Mouse (Mus musculus) midbrain, embryonic 11.5 days (tissue): ENCODE measurements around the gene Ckap5. TPM values are rescaled to one million over a fixed set of nuclear protein-coding genes. Genes with fewer than 3 reads are reported as not detected.

ENCODE experiments used
- ATAC-seq: fragments of 200-750 bp; cut with Nextera tagmentation; 2 replicates; pipeline ENCODE4 v1.8.0; 2017; ENCODE audit warnings: moderate TSS enrichment, moderate library complexity; ENCODE audit not compliant: low FRiP score
- DNase-seq: peaks from one replicate; pipeline ENCODE4 v3.0.0; 2015; ENCODE audit warnings: low spot score; ENCODE audit errors: missing footprints
- H3K27ac ChIP-seq: fragments of 300-500 bp; sonication (generic); 2 replicates; pipeline ENCODE4 v1.5.1; 2014; ENCODE audit warnings: low read depth, low read length
- H3K27me3 ChIP-seq: fragments of 300-500 bp; sonication (generic); 2 replicates; pipeline ENCODE4 v1.6.1; 2014; ENCODE audit warnings: mild to moderate bottlenecking, low read length, moderate library complexity, mixed read lengths; ENCODE audit not compliant: control insufficient read depth, insufficient read depth
- H3K36me3 ChIP-seq: fragments of 300-500 bp; sonication (generic); 2 replicates; pipeline ENCODE4 v1.6.1; 2014; ENCODE audit warnings: mild to moderate bottlenecking, low read length, moderate library complexity, mixed read lengths; ENCODE audit not compliant: control insufficient read depth, insufficient read depth
- H3K4me1 ChIP-seq: fragments of 300-500 bp; sonication (generic); 2 replicates; pipeline ENCODE4 v1.6.1; 2014; ENCODE audit warnings: low read length; ENCODE audit not compliant: control insufficient read depth, insufficient read depth
- H3K4me2 ChIP-seq: fragments of 300-500 bp; sonication (generic); 2 replicates; pipeline ENCODE4 v1.6.1; 2014; ENCODE audit warnings: mild to moderate bottlenecking, moderate library complexity
- H3K4me3 ChIP-seq: fragments of 300-500 bp; sonication (generic); 2 replicates; pipeline ENCODE4 v1.5.1; 2014; ENCODE audit warnings: low read depth, low read length
- H3K9ac ChIP-seq: fragments of 300-500 bp; sonication (generic); 2 replicates; pipeline ENCODE4 v1.6.1; 2014; ENCODE audit warnings: low read length
- H3K9me3 ChIP-seq: fragments of 300-500 bp; sonication (generic); 2 replicates; pipeline ENCODE4 v1.6.1; 2016; ENCODE audit warnings: low read length; ENCODE audit not compliant: control insufficient read depth
- WGBS: fragments of 180-500 bp; shearing (Covaris S2); extraction: QIAGEN DNeasy Blood & Tissue Kit; methylation state at CpG from one replicate; pipeline ENCODE4 v1.1.7; 2014; 5-methylcytosine and 5-hydroxymethylcytosine counted together
- polyA plus RNA-seq: library from polyadenylated mRNA; unstranded; fragments of >200 nt; fragmentation: Nextera tagmentation; extraction: Ambion mirVana; gene quantifications from 2 replicates; pipeline ENCODE4 v1.2.1, GENCODE M21; 2014

Ckap5 gene
- polyA plus RNA-seq, 1 experiment from 2014 or later = 147 TPM

DNA sequence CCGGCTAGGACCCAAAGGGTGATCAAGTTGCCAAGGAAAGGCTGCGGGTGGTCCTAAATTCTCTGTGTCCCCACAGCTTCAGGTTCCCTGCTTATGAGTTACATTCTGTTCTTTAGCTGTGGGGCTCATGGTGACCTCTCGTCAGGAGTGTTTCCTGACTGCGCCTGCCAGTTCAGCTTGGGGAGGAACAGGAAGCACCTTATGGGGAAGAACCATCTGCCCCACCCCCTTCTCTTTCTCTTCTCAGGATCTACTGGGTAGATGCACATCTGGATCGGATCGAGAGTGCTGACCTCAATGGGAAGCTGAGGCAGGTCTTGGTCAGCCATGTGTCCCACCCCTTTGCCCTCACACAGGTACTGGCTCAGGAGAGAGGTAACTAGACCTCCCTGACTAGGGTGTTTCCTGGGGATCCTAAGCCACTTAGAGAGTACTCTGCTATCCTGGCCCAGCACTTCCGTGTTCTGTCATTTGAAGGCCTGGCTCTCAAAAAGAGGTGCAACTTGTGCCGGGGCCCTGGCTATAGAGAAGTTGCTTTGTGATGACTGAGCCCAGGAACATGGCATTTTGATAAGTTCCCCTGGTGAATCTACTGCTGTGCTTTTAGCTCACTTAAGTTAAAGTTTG is 28.4 kb upstream of the Ckap5 start:
- H3K36me3 ChIP-seq = peaks cover 25% of the 10 kb centered on the region
- H3K4me2 ChIP-seq = no peak overlapping the region
- H3K9me3 ChIP-seq = no peaks in the 10 kb centered on the region
- no peak overlapping the region for H3K4me3 ChIP-seq
- ATAC-seq (no peak), DNase-seq (no peak)
- no peaks in the 10 kb centered on the region for H3K27me3 ChIP-seq
- WGBS = 88% methylated on average over 8 of the region's 8 CpGs
- H3K9ac ChIP-seq = no peak overlapping the region
- H3K4me1 ChIP-seq = no peaks in the 10 kb centered on the region
- H3K27ac ChIP-seq = no peak overlapping the region

DNA sequence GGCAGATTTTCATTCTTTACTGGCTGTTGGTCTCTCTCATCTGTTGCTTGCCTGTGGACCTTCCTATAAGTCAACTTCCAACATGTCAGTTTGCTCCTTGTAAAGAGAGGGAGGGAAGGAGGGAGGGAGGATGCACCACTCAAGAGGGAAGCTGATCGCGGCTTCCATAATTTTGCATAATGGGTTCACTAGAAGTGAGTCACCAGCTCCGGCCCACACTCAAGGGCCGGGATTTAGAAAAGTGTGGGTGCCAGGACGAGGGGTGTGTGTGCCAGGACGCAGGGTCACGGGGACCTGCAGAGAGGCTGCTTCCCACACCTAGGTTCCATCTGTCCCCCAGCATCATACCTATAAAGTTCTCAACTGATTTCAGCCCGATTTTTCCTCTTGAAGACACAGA is 18.5 kb upstream of the Ckap5 start:
- ATAC-seq = no peak
- H3K36me3 ChIP-seq = peaks cover 2% of the 10 kb centered on the region; the same call in 1 of the 2 replicates
- WGBS = 92% methylated on average over 8 of the region's 8 CpGs

DNA sequence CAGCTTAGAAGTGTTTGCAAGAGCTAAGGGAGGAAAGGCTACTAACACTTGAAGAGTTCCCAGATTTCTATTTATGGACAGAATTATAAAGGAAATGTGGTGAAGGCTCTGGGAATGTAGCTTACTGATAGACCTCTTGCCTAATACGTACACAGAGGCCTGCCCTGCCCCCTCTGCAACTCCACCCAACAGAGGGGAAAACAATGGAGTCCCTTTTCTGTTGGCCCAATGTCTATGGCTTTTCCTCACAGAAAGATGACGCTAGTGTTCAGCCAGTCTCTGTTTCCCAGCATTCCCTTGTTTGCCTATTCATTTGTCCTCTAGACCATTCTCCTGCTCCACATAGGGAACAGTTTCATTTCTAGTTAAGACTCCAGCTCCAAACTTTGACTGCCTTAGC is 9.4 kb upstream of the Ckap5 start:
- H3K4me2 ChIP-seq = no peak overlapping the region
- H3K9ac ChIP-seq = no peak overlapping the region
- H3K9me3 ChIP-seq = no peaks in the 10 kb centered on the region
- H3K27me3 ChIP-seq = no peaks in the 10 kb centered on the region
- no peak overlapping the region for H3K4me3 ChIP-seq
- no peak overlapping the region for H3K27ac ChIP-seq
- ATAC-seq (no peak), DNase-seq (no peak)
- no peaks in the 10 kb centered on the region for H3K4me1 ChIP-seq
- 10% methylated on average over 2 of the region's 2 CpGs for WGBS
- no peaks in the 10 kb centered on the region for H3K36me3 ChIP-seq

More for the DNA sequence above, 18.5 kb upstream of the Ckap5 start:
- Histone ChIP-seq H3K4me2 (no peak overlapping the region), H3K9me3 (no peaks in the 10 kb centered on the region), H3K27me3 (no peaks in the 10 kb centered on the region), H3K4me3 (no peak overlapping the region), H3K4me1 (no peaks in the 10 kb centered on the region), H3K27ac (no peak overlapping the region), H3K9ac (no peak overlapping the region)
- no peak for DNase-seq

DNA sequence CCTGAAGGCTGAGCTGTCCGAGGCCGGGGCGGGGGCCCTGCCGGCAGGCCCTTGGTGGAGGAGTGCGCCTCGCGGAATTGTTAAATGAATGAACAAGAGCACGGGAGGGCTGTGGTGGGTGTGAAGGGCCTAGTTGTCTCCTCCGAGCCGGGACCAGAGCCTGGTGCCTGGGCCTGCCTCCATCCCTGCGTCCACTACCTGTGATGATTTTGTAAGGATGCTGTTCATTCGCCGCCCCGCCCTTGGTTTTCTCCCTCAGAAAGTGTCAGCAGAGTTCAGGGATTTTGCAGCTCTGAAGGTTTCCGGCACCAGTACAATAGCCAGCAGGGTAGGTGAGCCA is 555 bp downstream of the Ckap5 start:
- Histone ChIP-seq H3K9me3 (0 out of 2 replicates have a peak, but pooled peaks cover 2% of the 10 kb centered on the region), H3K27ac (peak overlapping the region; percentile 54), H3K27me3 (no peaks in the 10 kb centered on the region), H3K4me3 (peak overlapping the region; percentile 98), H3K4me1 (peaks cover 6% of the 10 kb centered on the region), H3K36me3 (peaks cover 4% of the 10 kb centered on the region), H3K9ac (peak overlapping the region; percentile 98), H3K4me2 (peak overlapping the region; percentile 68)
- no peak for DNase-seq
- 0% methylated on average over 15 of the region's 15 CpGs for WGBS
- ATAC-seq = peak; percentile 77; the same call in 1 of the 2 replicates

DNA sequence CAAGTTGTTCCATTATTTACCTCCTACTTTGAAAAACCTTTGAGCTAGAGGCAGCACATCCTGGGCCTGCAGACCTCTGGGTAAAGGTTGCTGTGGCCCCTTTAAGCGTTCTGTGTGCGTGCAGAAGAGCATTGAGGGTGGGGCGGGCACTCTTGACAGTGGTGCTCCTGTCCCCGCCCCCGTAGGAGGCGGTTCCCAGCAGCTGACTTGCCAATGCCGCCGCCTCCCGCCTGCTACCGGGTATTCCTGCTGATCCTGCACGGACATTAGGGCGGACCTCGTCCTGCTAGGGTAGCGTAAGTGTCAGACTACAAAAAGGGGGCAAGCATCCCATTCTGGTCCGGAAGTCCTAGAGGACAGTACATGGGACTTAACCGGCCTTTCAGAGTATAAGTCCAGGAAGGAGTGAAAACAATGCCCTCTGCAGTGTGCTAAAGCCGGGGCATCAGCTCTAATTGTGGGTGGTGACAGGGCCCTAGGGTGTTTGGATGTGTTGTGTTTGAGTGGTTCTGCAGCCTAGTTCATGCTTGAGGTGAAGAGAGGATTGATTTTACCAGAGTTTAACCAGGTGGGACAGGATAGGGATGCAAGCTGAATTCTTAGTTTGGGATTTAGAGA is 11.1 kb downstream of the Ckap5 start:
- Histone ChIP-seq H3K4me2 (peak overlapping the region; percentile 39), H3K4me1 (peaks cover 4% of the 10 kb centered on the region), H3K27me3 (no peaks in the 10 kb centered on the region), H3K9ac (no peak overlapping the region), H3K4me3 (peak overlapping the region; percentile 28), H3K36me3 (no peaks in the 10 kb centered on the region), H3K9me3 (no peaks in the 10 kb centered on the region), H3K27ac (no peak overlapping the region)
- DNase-seq (peak; percentile 91), ATAC-seq (peak; percentile 91)
- WGBS = 5% methylated on average over 17 of the region's 17 CpGs

DNA sequence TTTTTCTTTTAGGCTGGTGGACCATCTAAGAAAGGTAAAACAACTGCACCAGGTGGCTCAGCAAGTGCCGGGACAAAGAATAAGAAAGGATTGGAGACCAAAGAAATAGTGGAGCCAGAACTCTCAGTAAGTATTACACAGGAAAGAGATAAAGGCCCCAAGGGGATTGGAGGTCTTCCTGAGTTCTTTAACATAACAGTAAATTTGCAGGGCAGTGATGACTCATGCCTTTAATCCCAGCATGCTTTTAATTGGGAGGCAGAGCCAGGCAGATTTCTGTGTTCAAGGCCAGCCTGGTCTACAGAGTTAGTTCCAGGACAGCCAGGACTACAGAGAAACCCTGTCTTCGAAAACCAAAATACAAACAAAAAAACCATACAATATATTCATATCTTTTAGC is 41.6 kb downstream of the Ckap5 start:
- no peaks in the 10 kb centered on the region for H3K27me3 ChIP-seq
- peaks cover 27% of the 10 kb centered on the region for H3K36me3 ChIP-seq
- H3K4me3 ChIP-seq = no peak overlapping the region
- 98% methylated on average over 2 of the region's 2 CpGs for WGBS
- no peak for DNase-seq
- no peak overlapping the region for H3K9ac ChIP-seq
- no peak overlapping the region for H3K4me2 ChIP-seq
- H3K4me1 ChIP-seq = no peaks in the 10 kb centered on the region
- no peaks in the 10 kb centered on the region for H3K9me3 ChIP-seq
- ATAC-seq = no peak
- no peak overlapping the region for H3K27ac ChIP-seq

DNA sequence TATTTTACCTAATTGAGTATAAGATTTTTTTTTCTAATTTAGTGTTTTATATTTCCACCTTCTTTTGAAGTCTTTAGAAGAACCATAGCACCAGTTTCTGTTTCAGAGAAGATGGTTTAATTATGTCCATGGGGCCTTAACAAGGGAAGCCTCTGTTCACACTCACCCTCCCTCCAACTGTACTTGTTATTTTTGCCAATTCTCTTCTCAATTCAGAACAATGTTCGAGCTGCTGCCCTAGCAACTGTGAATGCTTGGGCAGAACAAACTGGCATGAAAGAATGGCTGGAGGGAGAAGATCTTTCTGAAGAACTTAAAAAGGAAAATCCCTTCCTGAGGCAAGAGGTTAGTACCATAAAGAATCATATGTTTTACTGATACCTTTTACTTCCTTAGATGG is 54.3 kb downstream of the Ckap5 start:
- no peak overlapping the region for H3K27ac ChIP-seq
- peaks cover 27% of the 10 kb centered on the region for H3K36me3 ChIP-seq
- H3K9ac ChIP-seq = no peak overlapping the region
- 94% methylated on average over 1 of the region's 1 CpGs for WGBS
- H3K4me2 ChIP-seq = no peak overlapping the region
- no peaks in the 10 kb centered on the region for H3K4me1 ChIP-seq
- DNase-seq = no peak
- H3K4me3 ChIP-seq = no peak overlapping the region
- H3K27me3 ChIP-seq = no peaks in the 10 kb centered on the region
- no peak for ATAC-seq
- H3K9me3 ChIP-seq = no peaks in the 10 kb centered on the region

DNA sequence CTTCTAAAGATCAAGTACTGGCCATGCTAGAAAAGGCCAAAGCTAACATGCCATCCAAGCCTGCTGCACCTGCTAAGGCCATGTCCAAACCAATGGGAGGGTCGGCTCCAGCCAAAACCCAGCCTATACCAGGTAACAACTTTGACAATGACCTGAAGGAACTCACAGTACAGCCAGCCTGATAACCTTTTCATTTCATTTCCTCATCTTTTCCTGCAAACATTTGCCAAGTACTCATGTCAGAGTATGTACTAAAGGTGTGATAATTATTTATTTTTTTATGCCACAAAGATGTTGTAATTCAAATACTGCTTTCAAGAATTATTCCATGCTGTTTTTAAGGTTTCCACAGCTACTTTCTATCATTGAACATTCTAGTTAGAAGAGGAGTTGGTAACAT is 59.7 kb downstream of the Ckap5 start:
- DNase-seq = no peak
- H3K4me2 ChIP-seq = no peak overlapping the region
- H3K4me3 ChIP-seq = no peak overlapping the region
- no peaks in the 10 kb centered on the region for H3K27me3 ChIP-seq
- H3K9ac ChIP-seq = no peak overlapping the region
- no peak for ATAC-seq
- H3K36me3 ChIP-seq = peaks cover 22% of the 10 kb centered on the region
- H3K9me3 ChIP-seq = no peaks in the 10 kb centered on the region
- WGBS = 93% methylated on average over 1 of the region's 1 CpGs
- no peaks in the 10 kb centered on the region for H3K4me1 ChIP-seq
- no peak overlapping the region for H3K27ac ChIP-seq

DNA sequence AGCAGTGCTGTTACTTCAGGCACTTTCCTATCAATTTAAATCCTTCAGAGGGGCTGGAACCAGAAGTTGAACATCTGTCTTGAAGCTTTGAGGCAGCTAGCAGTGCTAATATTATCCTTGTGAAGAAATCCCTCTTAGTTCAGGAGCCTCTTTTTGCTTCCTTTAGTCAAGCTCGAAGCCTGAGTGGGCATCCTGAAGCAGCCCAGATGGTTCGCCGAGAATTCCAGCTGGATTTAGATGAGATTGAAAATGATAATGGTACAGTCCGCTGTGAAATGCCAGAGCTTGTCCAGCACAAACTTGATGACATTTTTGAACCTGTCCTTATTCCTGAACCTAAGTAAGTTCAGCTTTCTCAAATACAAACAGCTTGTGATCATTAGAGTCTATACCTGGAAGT is 73.9 kb downstream of the Ckap5 start:
- H3K4me3 ChIP-seq = no peak overlapping the region
- no peaks in the 10 kb centered on the region for H3K27me3 ChIP-seq
- peaks cover 47% of the 10 kb centered on the region for H3K36me3 ChIP-seq
- H3K9ac ChIP-seq = no peak overlapping the region
- WGBS = 99% methylated on average over 4 of the region's 4 CpGs
- no peaks in the 10 kb centered on the region for H3K9me3 ChIP-seq
- H3K27ac ChIP-seq = no peak overlapping the region
- H3K4me2 ChIP-seq = no peak overlapping the region
- ATAC-seq = no peak
- DNase-seq = no peak
- H3K4me1 ChIP-seq = no peaks in the 10 kb centered on the region
